Mouse (Mus musculus): ENCODE results near the gene Gm10645.

Gm10645 gene

DNA sequence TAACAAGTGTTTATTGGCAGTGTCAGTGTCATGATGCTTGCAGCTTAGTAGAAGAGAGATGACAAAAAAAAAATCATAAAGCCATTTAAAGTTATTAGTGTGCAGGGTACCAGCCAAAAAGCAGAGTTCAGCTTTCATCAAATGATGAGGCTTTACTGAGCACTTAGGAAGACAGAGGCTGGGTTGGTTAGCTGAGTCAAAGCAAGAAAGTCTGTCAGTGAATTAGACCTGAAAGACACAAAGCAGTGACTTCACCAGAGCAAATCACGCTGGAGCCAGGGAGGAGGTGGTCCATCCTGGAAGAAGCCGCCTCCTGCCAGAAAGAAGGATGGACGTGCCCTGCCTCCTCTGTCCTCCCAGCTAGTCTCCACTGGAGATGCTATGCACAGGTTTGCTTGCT, 2.0 kb upstream of the Gm10645 start:
- DNase-seq = no peak

DNA sequence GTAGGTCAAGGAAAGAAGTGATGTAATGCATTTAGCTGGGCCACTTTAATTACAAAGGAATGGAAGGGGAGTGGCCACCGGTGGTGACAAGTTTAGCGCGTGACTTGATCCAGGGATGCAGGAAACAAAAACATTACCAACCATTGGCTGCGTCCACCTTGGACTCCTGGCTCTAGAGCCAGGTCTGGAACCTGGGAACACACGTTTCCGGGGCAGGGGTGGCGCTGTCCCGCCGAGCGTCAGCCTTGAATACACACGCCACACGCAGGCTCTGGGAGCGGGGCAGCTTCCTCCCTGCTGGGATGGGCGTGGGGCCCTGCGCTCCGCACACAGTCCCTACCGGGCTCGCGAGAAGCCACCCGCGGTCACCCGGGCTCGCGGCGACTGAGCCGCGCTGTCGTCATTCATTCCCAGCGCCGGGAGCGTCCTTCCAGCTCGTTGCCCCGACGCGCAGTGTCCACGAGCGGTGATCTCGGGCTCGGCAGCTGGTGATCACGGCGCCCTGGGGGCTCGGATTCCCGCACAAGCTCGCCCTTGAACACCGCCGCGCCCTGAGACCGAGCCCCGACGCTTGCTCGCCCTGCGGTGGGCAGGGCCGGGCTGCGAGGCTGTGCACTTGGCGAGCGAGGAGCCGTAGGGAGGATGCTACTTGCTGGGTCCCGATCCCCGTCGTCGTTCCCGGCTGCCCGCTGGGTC, 587 bp downstream of the Gm10645 start, which contains the start of gene Tbc1d9:
Gene Tbc1d9, plus strand, starts transcription at position 118 of the 696 bp plus-strand sequence.
- DNase-seq = peak; percentile 80

DNA sequence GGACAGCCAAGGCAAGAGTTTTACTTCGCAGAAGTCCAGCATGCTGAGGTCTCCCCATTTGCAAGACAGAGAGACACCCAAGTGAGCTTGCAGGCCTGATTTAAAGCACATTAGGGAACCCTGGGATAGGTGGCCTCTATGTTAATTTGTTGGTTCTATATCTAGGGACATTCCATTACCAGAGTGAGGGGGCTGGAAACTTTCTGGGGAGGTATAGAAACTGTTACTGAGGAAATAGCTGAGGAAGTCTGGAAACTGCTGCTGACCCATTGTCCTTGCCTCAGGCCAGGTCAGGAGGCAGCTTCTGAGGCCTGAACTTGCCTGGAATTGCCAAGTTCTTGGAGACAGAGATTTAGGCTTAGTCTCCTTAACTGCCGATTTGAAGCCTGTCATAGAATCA, 5.4 kb downstream of the Gm10645 start:
- no peak for DNase-seq

DNA sequence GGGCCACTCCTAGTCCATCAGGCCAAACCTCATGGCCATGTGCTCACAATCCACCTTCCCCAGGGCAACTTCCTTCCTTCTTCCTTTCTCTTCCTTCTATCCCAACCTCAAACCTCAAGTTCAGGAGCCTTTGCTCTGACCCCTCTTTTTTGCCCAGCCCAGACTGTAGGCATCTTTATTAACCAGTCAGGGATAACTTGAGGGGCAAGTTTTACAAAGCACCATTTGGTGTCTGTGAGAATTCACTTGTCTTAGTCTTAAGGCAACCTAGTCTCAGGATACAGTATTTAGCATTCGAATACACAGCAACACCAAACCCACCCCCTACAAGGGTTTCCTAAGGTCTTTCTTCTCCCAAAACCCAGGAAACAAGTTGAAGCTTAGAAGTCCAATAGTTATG, 6.4 kb downstream of the Gm10645 start:
- no peak for DNase-seq

DNA sequence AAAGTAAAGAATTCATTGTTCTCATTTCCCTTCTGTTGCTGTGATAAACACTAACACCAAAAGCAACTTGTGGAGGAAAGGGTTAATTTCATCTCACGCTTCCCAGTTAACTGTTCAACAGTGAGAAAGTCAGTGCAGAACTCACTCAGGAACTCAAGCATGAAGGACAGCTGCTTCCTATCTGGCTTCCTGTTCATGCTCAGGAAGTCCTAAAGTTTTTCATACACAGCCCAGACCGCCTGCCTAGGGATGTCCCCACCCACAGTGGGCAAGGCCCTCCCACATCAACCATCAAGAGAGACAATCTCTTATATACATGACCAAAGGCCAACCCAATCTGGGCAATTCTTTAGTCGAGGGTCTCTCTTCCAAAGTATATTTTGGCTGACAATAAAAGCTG, 7.0 kb downstream of the Gm10645 start:
- no peak for DNase-seq

DNA sequence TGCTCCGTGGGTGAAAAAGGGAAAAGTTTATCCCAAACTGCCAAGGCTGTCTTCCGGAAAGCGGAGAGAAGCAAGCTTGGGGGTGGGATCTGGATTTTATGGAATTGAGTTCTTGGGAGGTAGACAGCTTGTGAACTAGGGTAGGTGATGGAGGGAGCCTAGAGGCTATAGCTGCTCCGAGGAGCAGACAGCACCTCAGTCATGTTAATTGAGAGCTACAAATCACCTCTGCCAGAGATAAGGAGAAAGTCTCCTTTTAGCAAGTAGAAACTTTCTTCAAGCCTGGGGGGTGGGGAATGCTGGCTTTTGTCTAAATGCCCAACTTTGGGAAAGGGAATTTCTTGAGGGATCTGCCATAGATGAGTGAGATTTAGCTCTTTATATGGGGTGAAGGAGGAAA, 10.9 kb downstream of the Gm10645 start:
- DNase-seq = no peak

DNA sequence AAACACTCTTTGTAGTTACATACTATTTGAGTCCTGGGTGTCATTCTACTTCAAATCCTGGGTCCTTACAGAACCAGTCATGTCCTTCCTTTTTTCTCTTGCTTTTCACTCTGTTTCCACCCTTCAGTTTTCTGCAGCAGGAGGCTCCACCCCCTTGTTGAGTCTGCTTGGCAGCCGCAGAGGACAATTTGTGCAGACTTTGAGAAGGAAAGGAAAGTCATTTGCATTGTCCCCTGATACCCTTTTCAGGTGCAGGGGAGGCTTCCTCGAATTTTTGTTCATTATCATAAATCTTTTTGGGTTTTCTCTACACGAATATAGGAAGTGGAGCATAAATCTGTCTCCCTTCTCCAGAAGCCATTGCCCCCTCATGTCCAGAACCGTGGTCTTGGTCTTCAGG, 13.5 kb downstream of the Gm10645 start:
- no peak for DNase-seq

DNA sequence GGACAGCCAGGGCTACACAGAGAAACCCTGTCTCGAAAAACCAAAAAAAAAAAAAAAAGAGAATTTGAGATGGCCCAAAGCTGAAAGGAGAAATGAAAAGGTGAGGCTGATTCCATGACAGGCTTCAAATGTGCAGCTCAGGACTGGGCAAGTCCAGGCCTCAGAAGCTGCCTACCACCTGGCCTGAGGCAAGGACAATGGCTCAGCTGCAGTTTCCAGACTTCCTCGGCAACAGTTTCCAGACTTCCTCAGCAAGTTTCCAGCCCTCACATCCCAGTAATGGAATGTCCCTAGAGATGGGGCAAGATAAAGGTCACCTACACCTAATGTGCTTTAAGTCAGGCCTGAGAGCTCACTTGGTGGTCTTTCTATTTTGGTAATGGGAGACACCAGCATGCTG, 13.9 kb downstream of the Gm10645 start:
- no peak for DNase-seq

DNA sequence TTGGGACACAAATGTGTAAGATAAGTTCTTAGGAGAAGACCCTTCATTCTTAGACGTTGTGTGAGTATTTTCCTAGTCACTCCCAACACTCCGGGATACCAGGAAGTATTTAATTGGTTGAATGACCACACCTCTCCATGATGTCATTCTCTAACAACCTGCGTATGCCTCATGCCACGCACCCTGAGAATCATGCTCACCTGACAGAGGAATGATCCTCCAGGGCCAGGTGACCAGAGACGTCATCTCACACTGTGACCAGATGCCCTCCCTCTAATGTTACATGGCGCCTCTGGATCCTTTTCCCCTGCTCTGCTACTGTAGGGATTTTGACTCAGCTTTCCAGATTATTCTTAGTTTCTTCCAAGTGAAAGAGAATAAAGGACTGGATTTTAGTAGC, 16.8 kb downstream of the Gm10645 start:
- DNase-seq = no peak

DNA sequence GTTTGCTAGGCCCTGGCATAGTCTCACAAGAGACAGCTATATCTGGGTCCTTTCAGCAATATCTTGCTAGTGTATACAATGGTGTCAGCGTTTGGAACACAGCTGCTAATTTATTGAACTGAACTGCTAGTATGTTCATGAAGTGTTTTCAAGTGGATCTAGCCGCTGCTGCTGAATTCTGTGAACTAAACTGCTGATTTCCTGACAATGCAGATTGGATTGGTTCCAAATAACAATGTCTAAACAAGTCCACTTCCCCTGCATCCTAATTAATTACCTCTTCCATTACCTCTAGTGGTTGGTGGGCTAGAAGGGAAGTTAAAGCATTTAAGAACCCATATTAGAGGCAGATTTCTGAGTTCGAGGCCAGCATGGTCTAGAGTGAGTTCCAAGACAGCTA, 20.5 kb downstream of the Gm10645 start:
- DNase-seq = no peak

DNA sequence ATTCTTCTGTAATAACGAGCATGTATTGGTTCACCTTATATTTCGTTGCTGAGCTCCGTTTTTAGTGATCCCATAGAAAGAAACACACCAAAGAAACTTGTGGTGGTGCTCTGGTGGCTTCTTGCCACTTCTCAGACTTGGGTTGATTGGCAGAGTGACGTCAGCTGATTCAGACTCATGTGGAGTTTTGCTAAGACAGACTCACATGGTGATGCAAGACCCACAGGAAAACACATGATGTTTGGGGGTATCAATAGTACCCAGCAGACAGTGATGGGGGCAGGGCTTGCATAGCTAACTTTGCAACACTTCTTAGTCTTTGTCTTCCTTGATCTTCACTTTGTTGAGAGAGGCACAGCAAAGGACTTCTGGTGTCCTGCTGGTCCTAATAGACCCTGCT, 21.4 kb downstream of the Gm10645 start:
- no peak for DNase-seq

DNA sequence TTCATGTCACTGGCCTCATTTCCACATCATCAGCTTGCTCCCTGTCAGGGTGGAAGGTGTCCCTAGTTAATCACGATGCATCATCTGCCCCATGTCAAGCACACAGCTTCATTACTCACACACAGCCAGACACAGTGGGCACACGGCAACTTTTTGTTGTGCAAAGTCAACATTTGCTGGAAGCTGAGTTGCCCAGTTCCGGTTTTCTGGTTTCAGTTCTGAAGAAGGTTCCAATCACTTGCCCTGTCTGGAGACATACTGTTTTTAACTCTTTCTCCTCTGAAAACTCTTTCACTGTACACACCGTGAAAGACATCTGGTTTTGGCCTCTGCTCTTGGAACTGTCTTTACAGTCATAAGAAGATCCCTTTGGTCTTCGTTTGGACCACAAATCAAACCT, 24.6 kb downstream of the Gm10645 start:
- DNase-seq = no peak

DNA sequence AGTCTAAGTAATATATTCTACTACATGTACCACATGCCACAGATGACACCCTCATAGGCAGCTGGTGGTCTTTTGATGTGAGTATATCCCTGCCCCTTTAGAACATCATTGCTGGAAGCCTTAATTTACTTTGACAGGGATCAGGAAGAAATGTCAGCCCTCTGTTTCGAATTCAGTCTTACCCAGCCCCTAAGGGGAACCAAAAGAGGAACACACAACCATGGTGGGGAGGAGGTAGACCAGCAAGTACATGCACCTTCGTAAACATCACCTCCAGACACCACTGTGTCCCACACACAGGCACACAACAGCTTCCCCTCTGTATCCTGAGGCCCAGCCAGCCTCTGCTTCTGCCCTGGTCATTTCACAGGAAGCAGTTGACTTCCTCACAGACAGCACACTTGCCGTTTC, 25.3 kb downstream of the Gm10645 start:
- DNase-seq = no peak

DNA sequence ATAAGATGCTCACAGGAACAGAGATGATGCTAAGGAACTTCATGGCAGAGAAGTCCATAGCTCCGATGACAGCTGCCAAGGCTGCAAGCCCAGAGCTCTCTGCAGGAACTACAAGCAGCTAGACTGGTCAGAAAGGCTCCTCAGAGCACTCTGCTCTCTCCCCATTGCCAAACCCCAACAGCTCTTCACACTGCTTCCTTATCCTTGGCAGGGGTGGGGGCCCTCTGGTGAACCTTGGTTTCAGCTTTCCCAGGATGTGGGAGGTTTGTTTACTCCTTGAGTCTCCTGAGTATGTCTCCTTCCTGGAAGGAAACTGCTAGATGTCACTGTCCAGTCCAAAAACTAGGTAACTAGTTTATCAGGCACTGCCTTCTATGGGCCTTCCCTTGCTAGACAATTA, 25.9 kb downstream of the Gm10645 start:
- no peak for DNase-seq

DNA sequence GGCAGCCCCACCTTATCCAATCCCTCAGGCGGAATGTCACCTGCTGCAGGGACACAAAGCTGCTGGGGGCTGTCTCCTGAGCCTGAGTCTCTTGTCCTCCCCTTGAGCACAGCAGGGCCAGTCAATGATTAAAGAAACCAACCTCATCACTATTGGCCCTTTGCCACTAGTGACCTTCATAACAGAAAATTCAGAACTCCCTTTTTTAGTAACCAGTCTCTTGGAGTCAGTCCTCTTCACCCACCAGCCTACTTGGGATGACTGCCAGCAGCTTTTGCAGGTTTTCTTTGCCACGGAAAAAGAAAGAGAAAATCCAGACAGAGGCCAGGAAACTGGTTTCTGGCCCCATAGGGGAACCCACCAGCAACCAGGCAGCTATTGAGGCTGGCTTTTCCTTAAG, 30.9 kb downstream of the Gm10645 start:
- DNase-seq = no peak
